Mouse (Mus musculus) heart, embryonic 14.5 days (tissue): Measurements from ENCODE around the gene Sarm1. TPM values are rescaled to one million over a fixed set of nuclear protein-coding genes. Genes with fewer than 3 reads are reported as not detected.

Source experiments
- ATAC-seq: fragments of 200-750 bp; cut with Nextera tagmentation; 2 replicates; pipeline ENCODE4 v1.8.0; 2017; ENCODE audit warnings: low read depth, moderate TSS enrichment; ENCODE audit not compliant: insufficient number of reproducible peaks, insufficient read depth, low FRiP score
- H3K27ac ChIP-seq, 2 experiments: fragments of 200-500 bp in 1 of 2; fragments of 300-500 bp in 1 of 2; sonication (generic) in 1 of 2; replicated peaks in 1 of 2; 2 replicates each; pipeline ENCODE4 v1.5.1; 2012 to 2014; ENCODE audit warnings: low read depth in 2 of 2, low read length in 2 of 2, control low read depth in 1 of 2, mild to moderate bottlenecking in 1 of 2, mixed read lengths in 1 of 2; ENCODE audit not compliant: control insufficient read depth in 1 of 2, insufficient read depth in 1 of 2
- H3K27me3 ChIP-seq: fragments of 300-500 bp; sonication (generic); 2 replicates; pipeline ENCODE4 v1.6.1; 2014; ENCODE audit warnings: mild to moderate bottlenecking, low read length, control low read depth; ENCODE audit not compliant: control insufficient read depth, insufficient read depth
- H3K36me3 ChIP-seq: fragments of 300-500 bp; sonication (generic); 2 replicates; pipeline ENCODE4 v1.6.1; 2014; ENCODE audit warnings: mild to moderate bottlenecking, control low read depth, low read length, mixed read lengths; ENCODE audit not compliant: control insufficient read depth, insufficient read depth
- H3K4me1 ChIP-seq, 2 experiments: fragments of 200-500 bp in 1 of 2; fragments of 300-500 bp in 1 of 2; sonication (generic) in 1 of 2; 2 replicates each; pipeline ENCODE4 v1.6.1; 2012 to 2014; ENCODE audit warnings: low read length in 2 of 2, control low read depth in 1 of 2, mixed read lengths in 1 of 2; ENCODE audit not compliant: control insufficient read depth in 2 of 2, insufficient read depth in 2 of 2
- H3K4me2 ChIP-seq: fragments of 300-500 bp; sonication (generic); 2 replicates; pipeline ENCODE4 v1.6.1; 2014; ENCODE audit warnings: mild to moderate bottlenecking, low read length
- H3K4me3 ChIP-seq, 2 experiments: fragments of 200-500 bp in 1 of 2; fragments of 300-500 bp in 1 of 2; sonication (generic) in 1 of 2; 2 replicates each; pipeline ENCODE4 v1.5.1; 2012 to 2014; ENCODE audit warnings: low read length in 2 of 2, mild to moderate bottlenecking in 2 of 2, control low read depth in 1 of 2, low read depth in 1 of 2, moderate library complexity in 1 of 2; ENCODE audit not compliant: control insufficient read depth in 1 of 2, insufficient read depth in 1 of 2
- H3K9ac ChIP-seq: fragments of 300-500 bp; sonication (generic); 2 replicates; pipeline ENCODE4 v1.6.1; 2014; ENCODE audit warnings: mild to moderate bottlenecking, low read length
- H3K9me3 ChIP-seq: fragments of 300-500 bp; sonication (generic); 2 replicates; pipeline ENCODE4 v1.6.1; 2016; ENCODE audit warnings: low read length, control low read depth; ENCODE audit not compliant: control insufficient read depth
- WGBS: fragments of 180-500 bp; shearing (Covaris S2); extraction: QIAGEN DNeasy Blood & Tissue Kit; methylation state at CpG from one replicate; pipeline ENCODE4 v1.1.7; 2014; 5-methylcytosine and 5-hydroxymethylcytosine counted together
- polyA plus RNA-seq: library from polyadenylated mRNA; unstranded; fragments of >200 nt; fragmentation: Nextera tagmentation; extraction: Ambion mirVana; gene quantifications from 2 replicates; pipeline ENCODE4 v1.2.1, GENCODE M21; 2014

Gene Sarm1
- polyA plus RNA-seq, 1 experiment from 2014 or later, result 0.11 TPM

DNA sequence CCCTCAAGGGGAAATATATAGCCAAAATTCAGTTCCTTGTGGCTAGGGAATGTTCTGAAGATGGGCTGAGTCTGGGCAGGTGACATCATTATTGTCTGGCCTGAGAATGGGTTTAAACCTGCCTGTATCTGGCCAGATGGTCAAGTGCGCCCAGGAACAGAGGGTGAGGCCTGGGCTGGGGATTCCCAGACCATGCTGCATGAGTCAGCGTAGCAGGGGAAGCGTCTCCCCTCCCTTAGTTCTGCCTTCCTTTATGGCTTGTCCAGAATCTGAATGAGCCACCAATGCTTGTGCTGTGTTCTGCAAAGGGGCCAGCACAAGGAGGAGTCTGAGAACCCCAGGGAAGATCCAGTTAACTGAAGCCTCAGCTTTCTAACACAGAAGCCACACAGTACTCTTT lies 50.4 kb downstream of the Sarm1 start:
- H3K36me3 ChIP-seq, result no peaks in the 10 kb centered on the region
- H3K9me3 ChIP-seq, result no peaks in the 10 kb centered on the region
- no peaks in the 10 kb centered on the region for H3K27me3 ChIP-seq
- H3K27ac ChIP-seq, result no peak overlapping the region
- H3K9ac ChIP-seq, result no peak overlapping the region
- H3K4me3 ChIP-seq, result no peak overlapping the region
- no peaks in the 10 kb centered on the region for H3K4me1 ChIP-seq
- WGBS, result 60% methylated on average over 3 of the region's 3 CpGs
- no peak for ATAC-seq
- H3K4me2 ChIP-seq, result no peak overlapping the region

DNA sequence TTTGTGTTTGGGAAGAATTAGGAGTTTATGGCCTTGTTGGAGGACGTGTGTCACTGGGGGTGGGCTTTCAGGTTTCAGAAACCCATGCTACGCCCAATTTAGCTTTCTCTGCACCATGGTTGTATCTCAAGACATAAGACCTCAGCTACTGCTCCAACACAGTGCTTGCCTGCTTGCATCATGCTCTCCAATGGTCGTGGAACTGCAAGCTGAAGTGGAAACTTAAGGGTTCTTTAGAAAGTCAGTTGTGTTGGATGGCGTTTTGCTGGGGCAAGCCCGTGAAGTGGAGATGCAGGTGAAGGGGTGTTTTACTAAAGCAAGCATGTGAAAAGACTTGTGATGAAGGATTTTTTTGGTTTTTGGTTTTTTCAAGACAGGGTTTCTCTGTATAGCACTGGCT lies 54.4 kb downstream of the Sarm1 start:
- no peaks in the 10 kb centered on the region for H3K27me3 ChIP-seq
- no peaks in the 10 kb centered on the region for H3K4me1 ChIP-seq
- H3K4me2 ChIP-seq, result no peak overlapping the region
- 73% methylated on average over 5 of the region's 5 CpGs for WGBS
- no peak for ATAC-seq
- H3K27ac ChIP-seq, result no peak overlapping the region
- no peaks in the 10 kb centered on the region for H3K9me3 ChIP-seq
- no peak overlapping the region for H3K9ac ChIP-seq
- H3K36me3 ChIP-seq, result no peaks in the 10 kb centered on the region
- no peak overlapping the region for H3K4me3 ChIP-seq

DNA sequence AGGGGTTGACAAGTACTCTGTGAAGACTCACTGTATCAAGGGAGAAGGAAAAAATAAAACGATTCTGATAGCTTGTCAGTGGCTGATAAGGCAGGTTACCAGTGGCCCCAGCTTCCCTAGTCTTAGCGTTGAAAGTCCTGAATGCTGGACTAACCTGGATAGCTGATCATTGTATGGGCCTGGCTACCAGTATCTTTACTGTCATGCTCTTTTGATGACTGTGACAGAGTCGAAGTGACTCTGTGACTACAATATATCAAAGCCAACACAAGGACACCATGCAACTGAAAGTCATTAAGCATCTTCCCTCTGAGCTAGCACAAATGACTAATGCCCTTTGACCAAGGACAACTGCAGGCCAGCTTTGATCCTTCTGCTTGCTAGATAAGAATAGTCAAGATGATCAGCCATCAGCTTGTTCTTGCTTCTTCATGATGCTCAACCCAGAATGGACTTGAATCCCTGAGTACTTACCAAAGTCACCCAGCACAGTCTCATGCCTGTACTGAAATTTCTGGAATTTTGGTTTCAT lies 59.1 kb downstream of the Sarm1 start:
- H3K27ac ChIP-seq, result no peak overlapping the region
- H3K9me3 ChIP-seq, result no peaks in the 10 kb centered on the region
- WGBS, result 43% methylated on average over 3 of the region's 3 CpGs
- ATAC-seq, result no peak
- H3K36me3 ChIP-seq, result no peaks in the 10 kb centered on the region
- H3K4me1 ChIP-seq, result peaks cover 4 to 9% of the 10 kb centered on the region in 2 experiments; a peak in 2 of 4 replicates
- H3K9ac ChIP-seq, result no peak overlapping the region
- H3K4me2 ChIP-seq, result no peak overlapping the region
- no peaks in the 10 kb centered on the region for H3K27me3 ChIP-seq
- H3K4me3 ChIP-seq, result no peak overlapping the region

DNA sequence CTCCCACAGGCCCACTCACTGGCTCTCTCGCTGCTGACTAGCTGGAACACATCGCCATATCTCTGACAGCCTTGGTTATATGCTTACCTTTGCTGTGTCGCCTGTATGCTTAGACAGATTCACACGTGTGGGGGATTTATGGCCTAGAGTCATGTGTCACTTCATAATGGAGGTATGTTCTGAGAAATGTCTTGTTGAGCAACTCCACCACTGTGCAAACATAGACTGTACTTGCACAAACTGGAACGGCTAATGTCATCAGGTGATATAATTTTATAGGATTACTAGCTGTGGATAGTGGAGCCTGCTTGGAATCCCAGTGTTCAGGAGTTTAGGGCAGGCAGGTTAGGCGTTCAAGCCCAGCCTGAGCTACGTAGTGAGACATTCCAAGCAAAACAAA lies 60.4 kb downstream of the Sarm1 start:
- no peak overlapping the region for H3K4me2 ChIP-seq
- no peak overlapping the region for H3K4me3 ChIP-seq
- no peak overlapping the region for H3K9ac ChIP-seq
- H3K4me1 ChIP-seq, result peaks cover 4 to 9% of the 10 kb centered on the region in 2 experiments; a peak in 2 of 4 replicates
- H3K9me3 ChIP-seq, result no peaks in the 10 kb centered on the region
- WGBS, result 90% methylated on average over 7 of the region's 7 CpGs
- ATAC-seq, result no peak
- H3K27me3 ChIP-seq, result no peaks in the 10 kb centered on the region
- H3K27ac ChIP-seq, result no peak overlapping the region
- H3K36me3 ChIP-seq, result no peaks in the 10 kb centered on the region

DNA sequence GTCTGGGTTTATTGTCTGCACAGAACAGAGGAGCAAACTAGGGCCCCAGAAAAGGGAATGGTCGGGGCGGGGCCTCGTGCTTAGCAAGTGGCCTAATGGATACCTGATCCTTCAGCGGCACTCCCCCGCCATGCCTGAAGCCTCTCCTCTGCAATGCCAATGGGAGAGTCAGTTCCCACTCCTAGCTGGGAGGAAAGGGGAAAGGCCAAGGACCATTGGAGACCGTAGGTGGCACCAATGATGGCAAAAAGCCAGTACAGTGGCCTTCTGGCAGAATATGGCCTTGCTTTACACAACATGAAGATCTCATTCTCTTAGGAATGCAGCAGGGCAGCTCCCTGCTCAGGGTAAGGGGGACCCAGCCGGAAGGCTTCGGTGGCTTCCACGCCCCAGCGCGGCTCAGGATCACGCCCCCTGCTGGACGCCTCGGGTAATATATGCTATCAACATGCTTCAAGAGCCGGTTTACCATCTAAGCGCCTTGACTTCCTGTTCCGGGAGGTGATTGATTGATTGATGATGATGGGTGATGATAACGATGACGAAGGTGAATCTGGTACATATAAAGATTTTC lies 61.7 kb downstream of the Sarm1 start:
- H3K4me2 ChIP-seq, result peak overlapping the region; percentile 32; the same call in 1 of the 2 replicates
- H3K4me1 ChIP-seq, result peaks cover 4 to 9% of the 10 kb centered on the region in 2 experiments; a peak in 2 of 4 replicates
- 6% methylated on average over 19 of the region's 19 CpGs for WGBS
- H3K27ac ChIP-seq, result no peak overlapping the region
- no peaks in the 10 kb centered on the region for H3K27me3 ChIP-seq
- ATAC-seq, result no peak
- H3K4me3 ChIP-seq, result no peak overlapping the region
- no peaks in the 10 kb centered on the region for H3K36me3 ChIP-seq
- no peaks in the 10 kb centered on the region for H3K9me3 ChIP-seq
- no peak overlapping the region for H3K9ac ChIP-seq

DNA sequence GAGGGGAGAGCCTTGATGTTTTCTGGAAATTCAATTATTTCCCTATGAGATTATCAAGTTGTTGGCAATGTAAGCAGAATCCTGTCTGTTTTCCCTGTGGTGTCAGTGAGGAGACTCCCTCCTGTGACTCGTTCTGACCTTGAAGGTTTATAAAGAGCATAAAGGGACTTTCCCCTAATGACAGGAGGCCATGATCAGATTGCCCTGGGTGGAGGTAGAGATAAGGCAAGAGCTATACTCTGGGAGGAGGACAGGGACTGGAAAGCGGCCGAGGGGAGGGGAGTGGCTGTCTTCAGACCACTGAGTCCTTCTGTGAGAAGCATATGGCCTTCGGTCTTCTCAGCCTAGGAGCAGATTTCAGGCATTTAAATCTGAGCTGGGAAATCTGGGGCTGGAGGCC lies 63.5 kb downstream of the Sarm1 start:
- Histone ChIP-seq H3K27ac (no peak overlapping the region), H3K4me2 (no peak overlapping the region), H3K9me3 (no peaks in the 10 kb centered on the region), H3K4me1 (peaks cover 4 to 9% of the 10 kb centered on the region in 2 experiments; a peak in 2 of 4 replicates), H3K9ac (no peak overlapping the region), H3K4me3 (no peak overlapping the region), H3K27me3 (no peaks in the 10 kb centered on the region), H3K36me3 (no peaks in the 10 kb centered on the region)
- no peak for ATAC-seq
- WGBS, result 14% methylated on average over 4 of the region's 4 CpGs

DNA sequence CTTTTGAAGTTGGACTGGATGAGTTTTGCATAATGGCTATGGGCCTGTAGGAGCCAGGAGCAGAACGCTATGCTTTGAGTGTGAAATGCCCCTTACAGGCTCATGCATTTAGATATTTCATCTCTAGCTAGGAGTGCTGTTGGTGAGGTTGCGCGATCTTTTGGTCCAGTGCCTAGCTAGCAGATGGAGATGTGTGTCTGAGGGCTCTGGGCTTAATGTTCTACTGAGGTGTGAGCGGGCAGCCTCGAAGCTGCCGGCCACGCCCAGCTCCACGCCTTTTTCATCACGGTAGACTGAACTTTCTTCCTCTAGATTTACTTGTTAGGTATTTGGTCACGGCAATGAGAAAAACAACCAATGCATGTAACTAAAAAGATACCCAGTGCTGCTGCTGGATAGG lies 66.4 kb downstream of the Sarm1 start:
- Histone ChIP-seq H3K4me1 (peaks cover 4 to 7% of the 10 kb centered on the region in 2 experiments; a peak in 2 of 4 replicates), H3K27ac (no peak overlapping the region), H3K36me3 (no peaks in the 10 kb centered on the region), H3K4me2 (no peak overlapping the region), H3K9ac (no peak overlapping the region), H3K9me3 (no peaks in the 10 kb centered on the region), H3K27me3 (no peaks in the 10 kb centered on the region), H3K4me3 (no peak overlapping the region)
- 88% methylated on average over 10 of the region's 10 CpGs for WGBS
- ATAC-seq, result no peak
